Mouse (Mus musculus): Measurements from ENCODE around the gene Syndig1. TPM values are rescaled to one million over a fixed set of nuclear protein-coding genes. Genes with fewer than 3 reads are reported as not detected.

The Syndig1 gene
- polyA plus RNA-seq, 1 experiment from 2014 or later, result 11.8 TPM

- peak; percentile 92 for ATAC-seq (ENCODE audit: low FRiP score)
- Histone ChIP-seq H3K27ac (ENCODE audit: low read depth, low read length) (no peak within 1 kb of the TSS), H3K4me1 (replicated peaks; ENCODE audit: control insufficient read depth, insufficient read depth, low read length) (no peaks in the 10 kb centered on the region), H3K27me3 (ENCODE audit: control insufficient read depth, insufficient read depth, low read length) (peaks cover 21% of the 10 kb centered on the region), H3K9me3 (ENCODE audit: control insufficient read depth, low read length) (no peaks in the 10 kb centered on the region), H3K9ac (ENCODE audit: low read depth, low read length) (peak within 1 kb of the TSS; percentile 66), H3K36me3 (ENCODE audit: control insufficient read depth, insufficient read depth, low read length) (no peaks in the 10 kb centered on the region), H3K4me3 (ENCODE audit: low read depth, low read length) (peak within 1 kb of the TSS; percentile 60), H3K4me2 (replicated peaks; ENCODE audit: low read depth, low read length) (peak within 1 kb of the TSS; percentile 97)
- DNase-seq (ENCODE audit: low spot score), result peak; percentile 69
- under 1% methylated on average over 69 of the region's 82 CpGs for WGBS
Measured at GRCm38 (mm10) chr2:149830536-149831458, 1.8 kb downstream of the Syndig1 start, which contains the start of gene C530025M09Rik. TSS of gene C530025M09Rik (minus strand) at chr2:149831213.

DNA sequence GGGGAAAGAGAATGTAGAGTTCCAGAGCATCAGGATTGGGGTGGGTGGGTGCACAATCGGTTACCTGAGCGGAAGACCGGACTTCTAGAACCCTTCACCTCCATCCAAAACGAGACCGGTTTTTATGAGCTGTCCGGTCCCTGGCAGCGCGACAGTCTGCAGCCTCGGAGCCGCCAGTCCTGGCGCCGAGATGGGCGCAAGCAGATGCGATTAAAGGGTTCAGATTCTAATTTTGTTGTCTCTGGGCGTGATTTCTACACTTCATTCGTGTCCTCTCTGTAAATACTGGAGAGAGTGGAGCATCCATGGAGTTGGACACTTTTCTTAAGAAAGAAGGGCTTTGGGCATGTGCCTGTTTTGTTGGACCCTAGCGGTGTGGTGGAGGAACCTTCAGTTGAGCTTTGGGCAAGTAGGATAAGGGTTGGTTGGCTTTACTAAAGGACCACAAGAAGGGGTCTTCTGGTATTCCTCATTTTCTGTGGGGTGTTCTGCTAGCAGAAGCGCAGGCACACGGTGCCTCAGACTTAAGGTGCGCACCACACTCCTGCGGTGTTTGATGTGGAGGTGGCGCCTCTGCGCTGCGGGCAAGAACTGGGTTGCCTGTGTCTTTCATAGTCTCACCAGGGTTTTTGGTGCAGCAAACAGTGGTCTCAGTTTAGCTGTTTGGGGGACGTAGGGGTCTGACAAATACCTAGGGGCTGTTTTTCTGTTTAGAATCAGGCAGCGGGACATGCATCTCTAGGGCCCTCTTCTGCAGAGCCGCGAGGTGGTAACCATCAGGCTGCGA lies 2.6 kb downstream of the Syndig1 start:
- Histone ChIP-seq H3K4me2 (replicated peaks; ENCODE audit: low read depth, low read length) (peak overlapping the region; percentile 97), H3K9me3 (ENCODE audit: control insufficient read depth, low read length) (no peaks in the 10 kb centered on the region), H3K4me3 (ENCODE audit: low read depth, low read length) (peak overlapping the region; percentile 60), H3K36me3 (ENCODE audit: control insufficient read depth, insufficient read depth, low read length) (no peaks in the 10 kb centered on the region), H3K9ac (ENCODE audit: low read depth, low read length) (peak overlapping the region; percentile 66), H3K27me3 (ENCODE audit: control insufficient read depth, insufficient read depth, low read length) (peaks cover 21% of the 10 kb centered on the region), H3K27ac (ENCODE audit: low read depth, low read length) (no peak overlapping the region), H3K4me1 (replicated peaks; ENCODE audit: control insufficient read depth, insufficient read depth, low read length) (no peaks in the 10 kb centered on the region)
- ATAC-seq (ENCODE audit: low FRiP score), result peak; percentile 19
- DNase-seq (ENCODE audit: low spot score), result peak; percentile 54
- 1% methylated on average over 29 of the region's 29 CpGs for WGBS

DNA sequence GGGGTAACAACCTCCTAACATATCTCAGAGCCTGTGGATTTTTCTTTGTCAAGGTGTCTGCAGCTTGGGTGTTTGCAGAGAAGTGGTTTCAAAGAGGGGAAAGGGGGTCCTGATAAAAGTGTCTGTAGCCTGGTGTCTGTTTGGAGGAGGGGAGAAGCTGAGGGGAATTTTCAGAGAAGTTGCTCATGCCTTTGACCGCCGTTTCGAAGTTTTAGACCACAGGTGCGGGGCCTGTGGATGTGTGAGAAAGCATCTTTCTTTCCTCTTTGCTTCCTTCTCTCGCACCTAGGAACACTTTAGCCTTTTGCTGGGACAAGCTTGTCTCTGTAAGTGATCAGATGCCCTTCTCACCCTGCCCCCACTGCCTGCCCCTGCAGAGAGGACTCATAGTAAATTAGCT lies 3.3 kb downstream of the Syndig1 start:
- WGBS, result 4% methylated on average over 5 of the region's 5 CpGs

GRCm38 (mm10) chr2:149835091-149835490 lies 6.1 kb downstream of the Syndig1 start:
- Histone ChIP-seq H3K4me1 (replicated peaks; ENCODE audit: control insufficient read depth, insufficient read depth, low read length) (no peaks in the 10 kb centered on the region), H3K9ac (ENCODE audit: low read depth, low read length) (no peak overlapping the region), H3K27me3 (ENCODE audit: control insufficient read depth, insufficient read depth, low read length) (peaks cover 21% of the 10 kb centered on the region), H3K36me3 (ENCODE audit: control insufficient read depth, insufficient read depth, low read length) (no peaks in the 10 kb centered on the region), H3K9me3 (ENCODE audit: control insufficient read depth, low read length) (no peaks in the 10 kb centered on the region), H3K4me3 (ENCODE audit: low read depth, low read length) (no peak overlapping the region), H3K4me2 (replicated peaks; ENCODE audit: low read depth, low read length) (no peak overlapping the region), H3K27ac (ENCODE audit: low read depth, low read length) (no peak overlapping the region)
- ATAC-seq (ENCODE audit: low FRiP score) (no peak), DNase-seq (ENCODE audit: low spot score) (no peak)
- WGBS, result 95% methylated on average over 1 of the region's 1 CpGs

More for the DNA sequence above, 3.3 kb downstream of the Syndig1 start:
- Histone ChIP-seq H3K9ac (ENCODE audit: low read depth, low read length) (no peak overlapping the region), H3K9me3 (ENCODE audit: control insufficient read depth, low read length) (no peaks in the 10 kb centered on the region), H3K4me1 (replicated peaks; ENCODE audit: control insufficient read depth, insufficient read depth, low read length) (no peaks in the 10 kb centered on the region), H3K36me3 (ENCODE audit: control insufficient read depth, insufficient read depth, low read length) (no peaks in the 10 kb centered on the region), H3K27ac (ENCODE audit: low read depth, low read length) (no peak overlapping the region), H3K4me3 (ENCODE audit: low read depth, low read length) (0 out of 2 replicates have a peak overlapping the region, but pooled peaks have one; percentile 60), H3K4me2 (replicated peaks; ENCODE audit: low read depth, low read length) (peak overlapping the region; percentile 97), H3K27me3 (ENCODE audit: control insufficient read depth, insufficient read depth, low read length) (peaks cover 21% of the 10 kb centered on the region)
- ATAC-seq (ENCODE audit: low FRiP score) (no peak), DNase-seq (ENCODE audit: low spot score) (peak; percentile 18)

- Histone ChIP-seq H3K4me1 (replicated peaks; ENCODE audit: control insufficient read depth, insufficient read depth, low read length) (no peaks in the 10 kb centered on the region), H3K4me3 (ENCODE audit: low read depth, low read length) (no peak overlapping the region), H3K9ac (ENCODE audit: low read depth, low read length) (no peak overlapping the region), H3K36me3 (ENCODE audit: control insufficient read depth, insufficient read depth, low read length) (no peaks in the 10 kb centered on the region), H3K27me3 (ENCODE audit: control insufficient read depth, insufficient read depth, low read length) (peaks cover 11% of the 10 kb centered on the region), H3K4me2 (replicated peaks; ENCODE audit: low read depth, low read length) (no peak overlapping the region), H3K27ac (ENCODE audit: low read depth, low read length) (no peak overlapping the region), H3K9me3 (ENCODE audit: control insufficient read depth, low read length) (no peaks in the 10 kb centered on the region)
- WGBS, result 83% methylated on average over 2 of the region's 2 CpGs
- DNase-seq (ENCODE audit: low spot score), result no peak
- no peak for ATAC-seq (ENCODE audit: low FRiP score)
Measured at GRCm38 (mm10) chr2:149836471-149837135, 7.6 kb downstream of the Syndig1 start.

DNA sequence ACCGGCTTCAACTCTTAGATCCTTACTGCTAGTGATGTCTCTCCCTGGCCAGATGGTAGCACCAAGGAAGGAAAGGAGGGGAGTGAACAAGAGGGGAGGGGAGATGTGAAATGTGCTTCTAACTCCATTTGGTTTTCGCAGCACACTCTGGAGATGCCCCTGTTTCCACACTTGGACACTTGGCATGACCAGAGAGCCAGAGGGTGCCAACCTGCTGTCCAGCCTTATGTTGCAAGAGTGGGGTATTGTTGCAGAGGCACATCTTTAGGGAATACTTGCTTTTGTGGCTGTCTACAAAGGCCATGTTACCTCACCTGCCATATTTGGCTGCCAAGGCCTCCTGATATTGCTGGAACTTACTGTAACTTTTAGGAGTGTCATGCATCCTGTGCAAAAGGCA lies 10.7 kb downstream of the Syndig1 start:
- Histone ChIP-seq H3K4me2 (replicated peaks; ENCODE audit: low read depth, low read length) (no peak overlapping the region), H3K27ac (ENCODE audit: low read depth, low read length) (no peak overlapping the region), H3K27me3 (ENCODE audit: control insufficient read depth, insufficient read depth, low read length) (no peaks in the 10 kb centered on the region), H3K9me3 (ENCODE audit: control insufficient read depth, low read length) (no peaks in the 10 kb centered on the region), H3K36me3 (ENCODE audit: control insufficient read depth, insufficient read depth, low read length) (no peaks in the 10 kb centered on the region), H3K4me1 (replicated peaks; ENCODE audit: control insufficient read depth, insufficient read depth, low read length) (no peaks in the 10 kb centered on the region), H3K9ac (ENCODE audit: low read depth, low read length) (no peak overlapping the region), H3K4me3 (ENCODE audit: low read depth, low read length) (no peak overlapping the region)
- DNase-seq (ENCODE audit: low spot score), result no peak
- 84% methylated on average over 2 of the region's 2 CpGs for WGBS
- ATAC-seq (ENCODE audit: low FRiP score), result no peak

- H3K9ac ChIP-seq (ENCODE audit: low read depth, low read length), result no peak overlapping the region
- H3K36me3 ChIP-seq (ENCODE audit: control insufficient read depth, insufficient read depth, low read length), result no peaks in the 10 kb centered on the region
- H3K4me2 ChIP-seq (replicated peaks; ENCODE audit: low read depth, low read length), result no peak overlapping the region
- H3K27ac ChIP-seq (ENCODE audit: low read depth, low read length), result no peak overlapping the region
- DNase-seq (ENCODE audit: low spot score), result no peak
- H3K27me3 ChIP-seq (ENCODE audit: control insufficient read depth, insufficient read depth, low read length), result no peaks in the 10 kb centered on the region
- no peaks in the 10 kb centered on the region for H3K9me3 ChIP-seq (ENCODE audit: control insufficient read depth, low read length)
- WGBS, result 85% methylated on average over 2 of the region's 2 CpGs
- H3K4me3 ChIP-seq (ENCODE audit: low read depth, low read length), result no peak overlapping the region
- no peak for ATAC-seq (ENCODE audit: low FRiP score)
- no peaks in the 10 kb centered on the region for H3K4me1 ChIP-seq (replicated peaks; ENCODE audit: control insufficient read depth, insufficient read depth, low read length)
Measured at GRCm38 (mm10) chr2:149844575-149844974, 15.6 kb downstream of the Syndig1 start.

DNA sequence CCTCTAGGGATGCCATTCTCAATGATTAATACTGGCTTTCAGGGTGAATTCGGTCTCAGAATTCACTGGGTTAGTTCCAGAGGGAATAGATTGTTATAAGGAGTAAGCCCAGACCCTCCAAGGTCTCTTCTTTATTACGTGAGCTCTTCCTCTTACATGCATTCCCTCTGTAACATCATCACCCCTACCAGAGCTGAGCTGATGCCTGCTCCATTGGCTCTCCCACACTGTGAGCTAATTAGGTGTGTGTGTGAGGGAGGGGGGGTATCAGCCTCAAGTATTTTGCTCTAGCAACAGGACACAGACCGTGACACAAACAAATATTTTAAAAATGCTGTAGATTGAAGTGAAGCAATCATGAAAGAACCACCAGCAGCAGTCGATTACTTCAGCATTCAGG lies 19.8 kb downstream of the Syndig1 start:
- DNase-seq (ENCODE audit: low spot score) (no peak), ATAC-seq (ENCODE audit: low FRiP score) (no peak)
- no peaks in the 10 kb centered on the region for H3K4me1 ChIP-seq (replicated peaks; ENCODE audit: control insufficient read depth, insufficient read depth, low read length)
- no peak overlapping the region for H3K4me3 ChIP-seq (ENCODE audit: low read depth, low read length)
- H3K9me3 ChIP-seq (ENCODE audit: control insufficient read depth, low read length), result no peaks in the 10 kb centered on the region
- no peak overlapping the region for H3K9ac ChIP-seq (ENCODE audit: low read depth, low read length)
- no peak overlapping the region for H3K27ac ChIP-seq (ENCODE audit: low read depth, low read length)
- H3K4me2 ChIP-seq (replicated peaks; ENCODE audit: low read depth, low read length), result no peak overlapping the region
- H3K36me3 ChIP-seq (ENCODE audit: control insufficient read depth, insufficient read depth, low read length), result no peaks in the 10 kb centered on the region
- WGBS, result 68% methylated on average over 4 of the region's 4 CpGs
- H3K27me3 ChIP-seq (ENCODE audit: control insufficient read depth, insufficient read depth, low read length), result no peaks in the 10 kb centered on the region
